Comparison of ENCODE assay signal across 7 mouse cellular contexts in the genomic region with DNA sequence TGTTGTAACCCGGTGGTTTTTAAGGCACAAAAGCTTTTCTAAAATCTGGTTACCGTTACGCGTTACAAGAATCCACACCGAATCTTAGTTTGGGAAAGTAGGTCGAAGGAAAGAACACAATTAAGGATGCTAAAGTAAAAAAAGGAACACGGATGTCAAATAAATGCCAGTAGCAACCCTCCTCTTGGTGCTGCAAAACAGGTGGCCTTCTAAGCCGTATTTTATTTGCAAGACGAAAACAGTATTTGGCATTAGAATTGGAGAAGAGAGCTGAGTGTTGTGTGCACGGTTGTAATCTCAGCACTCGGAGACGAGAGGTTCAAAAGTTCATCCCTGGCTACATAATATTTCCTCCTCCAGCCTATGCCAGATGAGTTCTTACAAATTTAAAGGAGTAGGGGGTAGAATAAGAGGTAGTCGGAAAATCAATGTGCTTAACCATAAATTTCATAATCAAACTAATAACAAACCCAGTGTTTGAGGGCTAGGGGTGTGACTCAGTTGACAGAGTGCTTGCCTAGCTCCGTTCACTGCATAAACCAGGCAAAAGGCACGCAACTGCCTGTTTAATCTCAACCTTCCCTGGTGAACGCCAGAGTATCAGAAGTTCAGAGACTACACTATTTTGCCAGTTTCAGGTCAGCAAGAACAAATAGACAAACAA. TPM values are rescaled to one million over a fixed set of nuclear protein-coding genes. Genes with fewer than 3 reads are reported as not detected.
A peak's percentile ranks its signal among the peaks of the same experiment; 100 is the strongest.
DNase-seq lines count a peak whose midpoint lies in the region; ATAC-seq lines count a peak whose summit lies in the region.

No protein-coding gene starts in this region.

- peak overlapping the region; percentile 98 for H3K4me3 ChIP-seq in megakaryocyte, embryonic 14.5 days (replicated peaks)
- peak overlapping the region; percentile 96 for H3K4me3 ChIP-seq in forebrain, embryonic 11.5 days (ENCODE audit: low read depth, low read length)
- H3K4me3 ChIP-seq in limb, embryonic 12.5 days (replicated peaks): peak overlapping the region; percentile 95
- peak overlapping the region; percentile 96 for H3K4me3 ChIP-seq in stomach, embryonic 15.5 days (replicated peaks)

- no peak for DNase-seq in forebrain, embryonic 11.5 days (ENCODE audit: low spot score)
- no peak for DNase-seq in cerebellum, postnatal 10 days
- DNase-seq in ovary, postnatal 14 days (ENCODE audit: low spot score): no peak

- no peak for ATAC-seq in megakaryocyte, adult 5-6 weeks (ENCODE audit: poor library complexity, severe bottlenecking)
- no peak for ATAC-seq in forebrain, embryonic 11.5 days (replicated peaks; ENCODE audit: low FRiP score)
- ATAC-seq in limb, embryonic 12.5 days (ENCODE audit: insufficient number of reproducible peaks, insufficient read depth, low FRiP score, low TSS enrichment, low read depth): no peak
- no peak for ATAC-seq in stomach, embryonic 15.5 days (ENCODE audit: insufficient read depth, low FRiP score, low read depth)

- H3K36me3 ChIP-seq in megakaryocyte, embryonic 14.5 days (replicated peaks; ENCODE audit: low read length): peaks cover 14% of the 10 kb centered on the region
- no peaks in the 10 kb centered on the region for H3K36me3 ChIP-seq in forebrain, embryonic 11.5 days (ENCODE audit: control insufficient read depth, insufficient read depth, low read length)
- peaks cover 6% of the 10 kb centered on the region for H3K36me3 ChIP-seq in limb, embryonic 12.5 days
- H3K36me3 ChIP-seq in stomach, embryonic 15.5 days: no peaks in the 10 kb centered on the region

- 50% methylated on average over 16 of the region's 16 CpGs for WGBS in forebrain, embryonic 11.5 days
- 32% methylated on average over 16 of the region's 16 CpGs for WGBS in limb, embryonic 12.5 days
- WGBS in stomach, embryonic 15.5 days: 18% methylated on average over 16 of the region's 16 CpGs

- H3K27me3 ChIP-seq in megakaryocyte, embryonic 14.5 days (replicated peaks): no peaks in the 10 kb centered on the region
- H3K27me3 ChIP-seq in forebrain, embryonic 11.5 days (ENCODE audit: control insufficient read depth, insufficient read depth, low read length): no peaks in the 10 kb centered on the region
- peaks cover under 1% of the 10 kb centered on the region; the same call in 1 of the 2 replicates for H3K27me3 ChIP-seq in limb, embryonic 12.5 days
- H3K27me3 ChIP-seq in stomach, embryonic 15.5 days (replicated peaks): no peaks in the 10 kb centered on the region

- peak overlapping the region; percentile 63 for H3K4me2 ChIP-seq in forebrain, embryonic 11.5 days (ENCODE audit: low read depth, low read length, severe bottlenecking)
- peak overlapping the region; percentile 73 for H3K4me2 ChIP-seq in limb, embryonic 12.5 days
- H3K4me2 ChIP-seq in stomach, embryonic 15.5 days: peak overlapping the region; percentile 80

- peak overlapping the region; percentile 99 for H3K9ac ChIP-seq in forebrain, embryonic 11.5 days (ENCODE audit: low read length)
- peak overlapping the region; percentile 99 for H3K9ac ChIP-seq in limb, embryonic 12.5 days (replicated peaks)
- peak overlapping the region; percentile 98 for H3K9ac ChIP-seq in stomach, embryonic 15.5 days

- peak overlapping the region; percentile 99; the same call in 1 of the 2 replicates for H3K27ac ChIP-seq in forebrain, embryonic 11.5 days (ENCODE audit: low read depth, low read length)
- peak overlapping the region; percentile 98 for H3K27ac ChIP-seq in limb, embryonic 12.5 days
- H3K27ac ChIP-seq in stomach, embryonic 15.5 days: peak overlapping the region; percentile 98

- H3K4me1 ChIP-seq in megakaryocyte, embryonic 14.5 days: peaks cover 63% of the 10 kb centered on the region
- peaks cover 2% of the 10 kb centered on the region; the same call in 1 of the 2 replicates for H3K4me1 ChIP-seq in forebrain, embryonic 11.5 days (replicated peaks; ENCODE audit: control insufficient read depth, insufficient read depth, low read length)
- H3K4me1 ChIP-seq in limb, embryonic 12.5 days (replicated peaks): peaks cover 17% of the 10 kb centered on the region
- H3K4me1 ChIP-seq in stomach, embryonic 15.5 days: peaks cover 11% of the 10 kb centered on the region

- H3K9me3 ChIP-seq in megakaryocyte, embryonic 14.5 days: no peaks in the 10 kb centered on the region
- no peaks in the 10 kb centered on the region for H3K9me3 ChIP-seq in forebrain, embryonic 11.5 days (ENCODE audit: control insufficient read depth, low read length)
- no peaks in the 10 kb centered on the region for H3K9me3 ChIP-seq in limb, embryonic 12.5 days
- H3K9me3 ChIP-seq in stomach, embryonic 15.5 days: no peaks in the 10 kb centered on the region

RNA-seq across cellular contexts. Expression of a gene that starts 0.7 kb away (rescaled TPM):
- 0.18 and 0.32 TPM in 2 replicates for polyA plus RNA-seq in megakaryocyte, embryonic 14.5 days (2012; ENCODE audit: insufficient read depth, low replicate concordance)
- total RNA-seq in megakaryocyte, adult 5-6 weeks (2015): 25.0 and 26.7 TPM in 2 replicates
- 24.6 and 26.3 TPM in 2 replicates for total RNA-seq in megakaryocyte, adult 5-6 weeks (2017)
- 37.7 and 43.6 TPM in 2 replicates for polyA plus RNA-seq in forebrain, embryonic 11.5 days (2014; fragmentation: Nextera tagmentation; extraction: Ambion mirVana)
- 31.1 and 31.7 TPM in 2 replicates for polyA plus RNA-seq in limb, embryonic 12.5 days (2016; fragmentation: Nextera tagmentation; extraction: Ambion mirVana)
- 15.4 and 17.5 TPM in 2 replicates for polyA plus RNA-seq in stomach, embryonic 15.5 days (2015; fragmentation: Nextera tagmentation; extraction: Ambion mirVana)

RNA-seq across cellular contexts. Expression of a gene that starts 10.1 kb away (rescaled TPM):
- not detected in 2 replicates for polyA plus RNA-seq in megakaryocyte, embryonic 14.5 days (2012; ENCODE audit: insufficient read depth, low replicate concordance)
- not detected in 2 replicates for total RNA-seq in megakaryocyte, adult 5-6 weeks (2015)
- not detected in 2 replicates for total RNA-seq in megakaryocyte, adult 5-6 weeks (2017)
- not detected in 2 replicates for polyA plus RNA-seq in forebrain, embryonic 11.5 days (2014; fragmentation: Nextera tagmentation; extraction: Ambion mirVana)
- polyA plus RNA-seq in limb, embryonic 12.5 days (2016; fragmentation: Nextera tagmentation; extraction: Ambion mirVana): not detected in 2 replicates
- not detected in 2 replicates for polyA plus RNA-seq in stomach, embryonic 15.5 days (2015; fragmentation: Nextera tagmentation; extraction: Ambion mirVana)

Comparison
In these comparisons a context has a peak if more than half of its experiments do, and no peak if none do; other contexts are left out.
1. RNA of a gene that starts 0.7 kb away (polyA plus RNA-seq): 37.7 to 43.6 TPM in forebrain, embryonic 11.5 days, 31.1 to 31.7 TPM in limb, embryonic 12.5 days and 15.4 to 17.5 TPM in stomach, embryonic 15.5 days; 0.18 to 0.32 TPM in megakaryocyte, embryonic 14.5 days; every median in the first group is over 10 times any median in the second.
2. Peak in every context shown above with its lines, with median percentiles within 50 percentile points of each other: H3K4me3 ChIP-seq, H3K27ac ChIP-seq, H3K4me2 ChIP-seq and H3K9ac ChIP-seq.